Mouse (Mus musculus) hindbrain, postnatal 0 days (tissue): ENCODE data around the gene Gm26920. TPM values are rescaled to one million over a fixed set of nuclear protein-coding genes. Genes with fewer than 3 reads are reported as not detected.
"Not testable (repeated sequence)": the region's sequence is repeated elsewhere in the genome, so short reads cannot be mapped to it uniquely, and the experiment has no call there.

ENCODE experiments used
- ATAC-seq: fragments of 200-750 bp; cut with Nextera tagmentation; 2 replicates; pipeline ENCODE4 v1.8.0; 2017; ENCODE audit warnings: mild to moderate bottlenecking, moderate TSS enrichment, moderate library complexity
- DNase-seq: peaks from one replicate; pipeline ENCODE4 v3.0.0-alpha.2; 2015; ENCODE audit warnings: low spot score
- H3K27ac ChIP-seq: fragments of 300-500 bp; sonication (generic); 2 replicates; pipeline ENCODE4 v1.5.1; 2014; ENCODE audit warnings: mild to moderate bottlenecking
- H3K27me3 ChIP-seq: fragments of 300-500 bp; sonication (generic); 2 replicates; pipeline ENCODE4 v1.6.1; 2014; ENCODE audit warnings: low read length, mixed read lengths; ENCODE audit not compliant: insufficient read depth
- H3K36me3 ChIP-seq: fragments of 300-500 bp; sonication (generic); 2 replicates; pipeline ENCODE4 v1.6.1; 2014; ENCODE audit warnings: low read length, mixed read lengths; ENCODE audit not compliant: insufficient read depth
- H3K4me1 ChIP-seq: fragments of 300-500 bp; sonication (generic); 2 replicates; pipeline ENCODE4 v1.6.1; 2014; ENCODE audit warnings: antibody characterized with exemption, low read length, mixed read lengths; ENCODE audit not compliant: insufficient read depth
- H3K4me2 ChIP-seq: fragments of 300-500 bp; sonication (generic); 2 replicates; pipeline ENCODE4 v1.6.1; 2014; ENCODE audit warnings: low read depth, mild to moderate bottlenecking, low read length, moderate library complexity, mixed read lengths
- H3K4me3 ChIP-seq: fragments of 300-500 bp; sonication (generic); 2 replicates; pipeline ENCODE4 v1.5.1; 2014; ENCODE audit warnings: low read length
- H3K9ac ChIP-seq: fragments of 300-500 bp; sonication (generic); replicated peaks from 2 replicates; pipeline ENCODE4 v1.6.1; 2014; ENCODE audit warnings: mild to moderate bottlenecking, low read length, moderate library complexity, mixed read lengths
- H3K9me3 ChIP-seq: fragments of 300-500 bp; sonication (generic); 2 replicates; pipeline ENCODE4 v1.6.1; 2016; ENCODE audit warnings: low read length, mixed read lengths
- CTCF ChIP-seq: IDR thresholded peaks from 2 replicates; pipeline ENCODE4 v1.5.1; 2016; ENCODE audit warnings: antibody characterized with exemption, control low read depth, low read depth
- WGBS: fragments of 180-500 bp; shearing (Covaris S2); extraction: QIAGEN DNeasy Blood & Tissue Kit; methylation state at CpG from one replicate; pipeline ENCODE4 v1.1.7; 2014; 5-methylcytosine and 5-hydroxymethylcytosine counted together
- polyA plus RNA-seq: library from polyadenylated mRNA; unstranded; fragments of >200 nt; fragmentation: Nextera tagmentation; extraction: Ambion mirVana; gene quantifications from 2 replicates; pipeline ENCODE4 v1.2.1, GENCODE M21; 2015
- total RNA-seq: library from RNA; depleted of rRNA; stranded (reverse); fragments of >200 nt; gene quantifications from 2 replicates; pipeline ENCODE4 v1.2.3, GENCODE M21; 2014; rRNA removed

The Gm26920 gene
- total RNA-seq = not detected in 2 replicates
- polyA plus RNA-seq = 1.6 and 2.5 TPM in 2 replicates

DNA sequence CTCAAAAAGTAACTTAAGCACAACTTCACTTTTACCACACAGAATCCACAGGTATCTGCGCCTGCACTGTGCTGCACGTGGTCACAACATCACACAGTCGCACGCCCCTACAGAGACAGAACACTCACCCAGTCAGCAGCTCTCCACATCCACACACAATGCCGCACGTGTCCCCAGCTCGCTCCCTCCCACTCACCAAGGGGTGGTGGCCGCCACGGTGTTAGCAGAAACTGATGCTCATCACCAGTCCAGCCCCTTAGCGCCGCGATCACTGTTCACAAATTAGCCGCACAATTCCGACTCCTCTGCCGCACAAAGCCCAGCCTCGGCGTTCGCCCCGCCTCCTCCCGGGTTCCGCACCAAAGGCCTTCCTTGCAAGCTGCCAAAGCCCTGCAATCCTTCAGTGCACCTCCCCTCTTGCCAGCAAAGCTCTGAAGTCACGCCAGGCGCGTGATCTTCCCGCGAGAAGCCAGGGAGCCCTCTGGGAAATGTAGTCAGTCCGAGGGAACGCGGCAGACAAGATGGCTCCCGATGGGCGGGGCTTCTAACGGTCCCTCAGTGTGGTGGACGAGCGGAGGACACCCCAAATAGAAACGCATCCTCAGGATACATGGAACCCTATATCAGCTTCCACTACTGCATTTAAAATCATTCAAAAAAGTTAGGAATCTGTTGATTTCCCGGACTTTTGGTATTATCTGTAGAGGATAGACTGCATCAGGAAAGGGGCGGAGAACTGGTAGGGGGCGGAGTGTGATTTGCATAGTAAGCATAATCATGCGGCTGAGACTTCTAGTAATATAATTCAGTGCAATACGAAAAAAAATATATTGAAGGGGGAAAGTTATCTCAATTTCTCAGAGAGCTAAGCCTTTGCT lies at the start of gene Gm26920, which contains the start of gene Zfp566:
TSS of gene Gm26920 (minus strand) at position 319 of the 878 bp plus-strand sequence.
TSS of gene Zfp566 (minus strand) at position 436 of the 878 bp plus-strand sequence.
- H3K27ac ChIP-seq = peak within 1 kb of the TSS; percentile 79
- peaks cover 9% of the 10 kb centered on the region; the same call in 1 of the 2 replicates for H3K4me1 ChIP-seq
- H3K36me3 ChIP-seq = peaks cover 2% of the 10 kb centered on the region
- DNase-seq = peak; percentile 99
- WGBS = under 1% methylated on average over 40 of the region's 40 CpGs
- no peaks in the 10 kb centered on the region for H3K27me3 ChIP-seq
- no peaks in the 10 kb centered on the region for H3K9me3 ChIP-seq
- peak; percentile 95 for ATAC-seq
- peak within 1 kb of the TSS; percentile 61 for H3K9ac ChIP-seq
- TF ChIP-seq CTCF = 0 out of 2 replicates have a peak, but pooled peaks have one; percentile 6
- peak within 1 kb of the TSS; percentile 66 for H3K4me3 ChIP-seq
- H3K4me2 ChIP-seq = peak within 1 kb of the TSS; percentile 81

- Histone ChIP-seq H3K27me3 (no peaks in the 10 kb centered on the region), H3K4me3 (no peak overlapping the region), H3K9me3 (no peaks in the 10 kb centered on the region), H3K9ac (no peak overlapping the region), H3K36me3 (peaks cover 28% of the 10 kb centered on the region), H3K27ac (no peak overlapping the region), H3K4me1 (no peaks in the 10 kb centered on the region), H3K4me2 (no peak overlapping the region)
- DNase-seq (no peak), ATAC-seq (no peak)
- 92% methylated on average over 10 of the region's 10 CpGs for WGBS
- no peak for TF ChIP-seq CTCF
Observed at GRCm38 (mm10) chr7:30136826-30137225, 46.6 kb upstream of the Gm26920 start.

DNA sequence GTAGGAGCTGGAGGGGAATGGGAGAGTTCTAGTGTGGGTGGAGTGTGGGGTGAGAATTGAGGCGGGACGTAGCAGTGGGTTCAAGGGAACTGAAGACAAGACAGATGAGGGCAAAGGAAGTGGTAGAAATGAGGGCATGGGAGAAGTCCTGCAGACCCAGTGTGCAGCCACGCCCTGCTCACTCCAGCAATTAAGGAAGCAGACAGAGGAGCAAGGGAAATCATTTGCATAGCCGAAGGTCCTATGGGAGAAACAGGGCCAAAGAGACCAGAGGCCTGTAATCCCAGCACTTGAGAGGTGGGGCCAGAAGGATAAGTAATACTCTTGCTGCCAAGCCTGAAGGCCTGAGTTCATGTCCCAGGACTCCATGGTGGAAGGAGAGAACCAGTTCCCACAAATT lies 42.2 kb upstream of the Gm26920 start:
- H3K27ac ChIP-seq = no peak overlapping the region
- no peak overlapping the region for H3K4me2 ChIP-seq
- H3K27me3 ChIP-seq = no peaks in the 10 kb centered on the region
- no peak overlapping the region for H3K9ac ChIP-seq
- no peaks in the 10 kb centered on the region for H3K9me3 ChIP-seq
- no peak for TF ChIP-seq CTCF
- DNase-seq (no peak), ATAC-seq (no peak)
- H3K4me1 ChIP-seq = no peaks in the 10 kb centered on the region
- peaks cover 48% of the 10 kb centered on the region for H3K36me3 ChIP-seq
- H3K4me3 ChIP-seq = no peak overlapping the region
- WGBS = 94% methylated on average over 4 of the region's 4 CpGs

DNA sequence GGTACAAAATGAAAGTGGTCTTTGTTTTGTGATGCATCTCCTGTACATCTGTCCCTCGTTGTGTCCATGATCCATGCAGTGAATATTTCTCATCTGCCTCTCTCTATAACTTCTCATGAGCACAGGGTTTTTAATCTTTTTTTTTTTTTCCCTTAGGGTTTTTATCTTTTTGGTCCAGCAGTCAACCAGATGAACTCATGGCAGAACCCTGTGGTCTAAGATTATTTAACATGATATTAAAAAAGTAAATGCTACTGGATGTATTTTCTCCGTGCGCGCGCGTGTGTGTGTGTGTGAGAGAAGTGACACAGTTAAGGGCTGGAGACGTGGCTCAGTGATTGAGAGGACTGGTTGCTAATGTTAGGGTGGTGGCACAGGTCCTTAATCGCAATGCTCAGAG lies 39.7 kb upstream of the Gm26920 start:
- H3K36me3 ChIP-seq = peaks cover 50% of the 10 kb centered on the region
- no peak overlapping the region for H3K9ac ChIP-seq
- no peak for DNase-seq
- H3K27ac ChIP-seq = no peak overlapping the region
- no peak overlapping the region for H3K4me3 ChIP-seq
- no peaks in the 10 kb centered on the region for H3K27me3 ChIP-seq
- no peaks in the 10 kb centered on the region for H3K9me3 ChIP-seq
- no peak for TF ChIP-seq CTCF
- no peaks in the 10 kb centered on the region for H3K4me1 ChIP-seq
- WGBS = 95% methylated on average over 8 of the region's 8 CpGs
- ATAC-seq = no peak
- H3K4me2 ChIP-seq = no peak overlapping the region

- ATAC-seq (no peak; the same call in none of the 2 replicates), DNase-seq (peak; percentile 55)
- H3K27ac ChIP-seq = peak overlapping the region; percentile 84
- 3% methylated on average over 15 of the region's 15 CpGs for WGBS
- H3K4me3 ChIP-seq = peak overlapping the region; percentile 78
- H3K27me3 ChIP-seq = no peaks in the 10 kb centered on the region
- H3K9ac ChIP-seq = peak overlapping the region; percentile 78
- peaks cover 4% of the 10 kb centered on the region; the same call in 1 of the 2 replicates for H3K4me1 ChIP-seq
- no peaks in the 10 kb centered on the region for H3K9me3 ChIP-seq
- H3K36me3 ChIP-seq = peaks cover 3% of the 10 kb centered on the region; the same call in 1 of the 2 replicates
- no peak for TF ChIP-seq CTCF
- peak overlapping the region; percentile 73 for H3K4me2 ChIP-seq
Observed at GRCm38 (mm10) chr7:30122188-30122530, 31.9 kb upstream of the Gm26920 start.

DNA sequence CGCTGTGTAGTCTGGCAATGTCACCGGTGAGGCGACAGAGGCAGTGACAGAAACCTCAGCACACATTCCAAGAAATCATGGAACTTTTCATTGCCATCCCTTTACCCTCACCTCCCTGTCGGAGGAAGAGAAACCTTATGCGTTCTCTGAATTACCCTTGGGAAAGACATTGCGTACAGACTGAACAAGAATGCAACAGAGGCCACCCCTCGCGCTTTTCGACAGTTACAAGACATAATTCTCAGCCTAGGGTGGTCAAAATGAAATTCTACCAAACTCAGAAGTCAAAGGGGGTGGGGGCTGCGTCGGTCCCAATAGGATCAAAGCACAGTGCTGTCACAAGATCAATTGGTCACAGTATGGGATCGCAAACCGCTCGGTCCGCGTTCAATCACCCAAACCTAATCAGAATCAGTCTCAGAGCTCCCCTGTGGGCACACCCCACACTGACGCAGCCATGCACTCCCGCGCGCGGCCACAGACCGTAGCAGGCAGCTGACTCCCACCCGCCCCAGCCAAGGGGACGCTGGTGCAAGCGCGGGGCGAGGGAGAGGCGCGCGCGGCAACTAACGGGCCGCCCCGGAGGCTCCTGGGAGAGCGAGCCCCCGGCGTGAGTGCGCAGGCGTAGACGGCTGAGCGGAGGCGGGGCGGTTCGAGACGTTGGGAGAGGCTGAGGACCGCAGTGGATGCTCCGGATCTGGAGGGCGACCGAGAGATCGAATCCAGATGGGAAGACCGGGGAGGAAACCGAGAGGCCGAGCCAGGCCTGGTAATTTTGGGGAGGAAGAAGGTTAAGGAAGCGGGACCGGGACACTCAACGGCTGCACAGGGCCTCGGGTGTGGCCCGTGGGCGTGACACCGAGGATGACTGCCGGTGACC lies 31.3 kb upstream of the Gm26920 start, which contains the start of gene Zfp382:
TSS of gene Zfp382 (plus strand) at position 635 of the 880 bp plus-strand sequence.
- Histone ChIP-seq H3K4me2 (peak within 1 kb of the TSS; percentile 73), H3K4me1 (peaks cover 4% of the 10 kb centered on the region; the same call in 1 of the 2 replicates), H3K27ac (peak within 1 kb of the TSS; percentile 84), H3K4me3 (peak within 1 kb of the TSS; percentile 78), H3K27me3 (no peaks in the 10 kb centered on the region), H3K9ac (peak within 1 kb of the TSS; percentile 78), H3K36me3 (no peaks in the 10 kb centered on the region), H3K9me3 (no peaks in the 10 kb centered on the region)
- WGBS = under 1% methylated on average over 61 of the region's 61 CpGs
- TF ChIP-seq CTCF = no peak
- ATAC-seq = peak; percentile 97
- peak; percentile 96 for DNase-seq

DNA sequence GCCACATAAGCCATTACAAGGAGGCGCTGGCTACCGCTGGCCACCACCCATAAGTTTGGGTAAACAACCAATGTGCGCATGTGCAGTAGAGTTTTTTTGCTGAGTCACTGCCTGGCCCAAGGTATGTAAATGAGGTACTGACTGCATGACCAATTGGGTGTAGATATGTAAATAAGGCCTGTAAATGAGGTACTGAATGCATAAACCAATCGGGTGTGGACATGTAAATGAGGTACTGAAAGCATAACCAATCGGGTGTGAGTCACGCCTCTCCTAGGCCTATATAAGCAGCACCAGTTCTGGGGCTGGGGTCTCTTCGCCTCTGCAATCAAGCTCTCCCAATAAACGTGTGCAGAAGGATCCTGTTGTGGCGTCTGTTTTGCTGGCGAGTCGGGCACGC lies 27.7 kb upstream of the Gm26920 start:
- H3K27ac ChIP-seq = not testable (repeated sequence)
- WGBS = 95% methylated on average over 12 of the region's 12 CpGs

More for the DNA sequence above, 27.7 kb upstream of the Gm26920 start:
- not testable (repeated sequence) for H3K36me3 ChIP-seq, H3K27me3 ChIP-seq, H3K9me3 ChIP-seq, H3K4me1 ChIP-seq, H3K9ac ChIP-seq, DNase-seq, H3K4me2 ChIP-seq, ATAC-seq, H3K4me3 ChIP-seq
